Mouse (Mus musculus): Measurements from ENCODE around the gene Anapc15. TPM values are rescaled to one million over a fixed set of nuclear protein-coding genes. Genes with fewer than 3 reads are reported as not detected.
A peak's percentile ranks its signal among the peaks of the same experiment; 100 is the strongest.

Gene Anapc15
- polyA plus RNA-seq (2015; fragmentation: Nextera tagmentation; extraction: Ambion mirVana), result 80.4 and 84.6 TPM in 2 replicates

- Histone ChIP-seq H3K4me2 (no peak within 1 kb of the TSS), H3K9ac (no peak within 1 kb of the TSS), H3K27ac (no peak within 1 kb of the TSS), H3K4me1 (no peaks in the 10 kb centered on the region), H3K4me3 (no peak within 1 kb of the TSS), H3K9me3 (no peaks in the 10 kb centered on the region), H3K36me3 (no peaks in the 10 kb centered on the region), H3K27me3 (no peaks in the 10 kb centered on the region)
- no peak for ATAC-seq (ENCODE audit: borderline replicate concordance, extremely low read depth, low FRiP score, low TSS enrichment)
- 57% methylated on average over 3 of the region's 3 CpGs for WGBS
These were observed at the start of gene Anapc15 for GRCm38 (mm10) chr7:101863415-101863814. Gene Anapc15, plus strand, starts transcription at chr7:101863715.

- H3K9me3 ChIP-seq, result no peaks in the 10 kb centered on the region
- no peaks in the 10 kb centered on the region for H3K36me3 ChIP-seq
- peaks cover 57% of the 10 kb centered on the region for H3K27me3 ChIP-seq
- no peak within 1 kb of the TSS for H3K27ac ChIP-seq
- no peak within 1 kb of the TSS for H3K9ac ChIP-seq
- under 1% methylated on average over 45 of the region's 45 CpGs for WGBS
- peak within 1 kb of the TSS; percentile 29 for H3K4me3 ChIP-seq
- H3K4me1 ChIP-seq, result peaks cover 34% of the 10 kb centered on the region
- ATAC-seq (ENCODE audit: borderline replicate concordance, extremely low read depth, low FRiP score, low TSS enrichment), result no peak
- peak within 1 kb of the TSS; percentile 50 for H3K4me2 ChIP-seq
These were observed 45.6 kb upstream of the Anapc15 start, which contains the start of gene Phox2a for GRCm38 (mm10) chr7:101817861-101818401. Gene Phox2a, plus strand, starts transcription at chr7:101818313.

GRCm38 (mm10) chr7:101820295-101821030 is 43.1 kb upstream of the Anapc15 start:
- no peak overlapping the region for H3K27ac ChIP-seq
- ATAC-seq (ENCODE audit: borderline replicate concordance, extremely low read depth, low FRiP score, low TSS enrichment), result no peak
- no peak overlapping the region for H3K9ac ChIP-seq
- peaks cover 19% of the 10 kb centered on the region for H3K36me3 ChIP-seq
- H3K4me3 ChIP-seq, result peak overlapping the region; percentile 42
- peaks cover 56% of the 10 kb centered on the region for H3K27me3 ChIP-seq
- H3K4me1 ChIP-seq, result peaks cover 40% of the 10 kb centered on the region
- 4% methylated on average over 35 of the region's 35 CpGs for WGBS
- H3K4me2 ChIP-seq, result peak overlapping the region; percentile 88
- H3K9me3 ChIP-seq, result no peaks in the 10 kb centered on the region

- under 1% methylated on average over 67 of the region's 71 CpGs for WGBS
- Histone ChIP-seq H3K9me3 (no peaks in the 10 kb centered on the region), H3K4me1 (peaks cover 40% of the 10 kb centered on the region), H3K4me2 (peak overlapping the region; percentile 88), H3K36me3 (peaks cover 32% of the 10 kb centered on the region), H3K4me3 (peak overlapping the region; percentile 42), H3K27ac (peak overlapping the region; percentile 93), H3K27me3 (peaks cover 49% of the 10 kb centered on the region), H3K9ac (peak overlapping the region; percentile 47)
- peak; percentile 83 for ATAC-seq (ENCODE audit: borderline replicate concordance, extremely low read depth, low FRiP score, low TSS enrichment)
These were observed 41.7 kb upstream of the Anapc15 start for GRCm38 (mm10) chr7:101821571-101822501.

GRCm38 (mm10) chr7:101822836-101823757 is 40.4 kb upstream of the Anapc15 start:
- H3K4me3 ChIP-seq, result no peak overlapping the region
- 45% methylated on average over 32 of the region's 32 CpGs for WGBS
- ATAC-seq (ENCODE audit: borderline replicate concordance, extremely low read depth, low FRiP score, low TSS enrichment), result peak; percentile 8; the same call in 1 of the 2 replicates
- peak overlapping the region; percentile 88; the same call in 1 of the 2 replicates for H3K4me2 ChIP-seq
- no peaks in the 10 kb centered on the region for H3K9me3 ChIP-seq
- peaks cover 45% of the 10 kb centered on the region for H3K36me3 ChIP-seq
- peaks cover 36% of the 10 kb centered on the region for H3K27me3 ChIP-seq
- H3K4me1 ChIP-seq, result peaks cover 36% of the 10 kb centered on the region
- H3K9ac ChIP-seq, result no peak overlapping the region
- peak overlapping the region; percentile 93 for H3K27ac ChIP-seq

- Histone ChIP-seq H3K9me3 (no peaks in the 10 kb centered on the region), H3K4me3 (no peak overlapping the region), H3K9ac (no peak overlapping the region), H3K4me1 (peaks cover 31% of the 10 kb centered on the region), H3K4me2 (no peak overlapping the region), H3K36me3 (peaks cover 54% of the 10 kb centered on the region), H3K27ac (peak overlapping the region; percentile 30; the same call in 1 of the 2 replicates), H3K27me3 (peaks cover 27% of the 10 kb centered on the region)
- no peak for ATAC-seq (ENCODE audit: borderline replicate concordance, extremely low read depth, low FRiP score, low TSS enrichment)
- WGBS, result 79% methylated on average over 18 of the region's 18 CpGs
These were observed 39.5 kb upstream of the Anapc15 start for GRCm38 (mm10) chr7:101823758-101824630.

- peaks cover 85% of the 10 kb centered on the region for H3K36me3 ChIP-seq
- peaks cover 15% of the 10 kb centered on the region for H3K4me1 ChIP-seq
- 87% methylated on average over 3 of the region's 3 CpGs for WGBS
- H3K27me3 ChIP-seq, result no peaks in the 10 kb centered on the region
- no peak overlapping the region for H3K4me3 ChIP-seq
- H3K27ac ChIP-seq, result no peak overlapping the region
- no peak for ATAC-seq (ENCODE audit: borderline replicate concordance, extremely low read depth, low FRiP score, low TSS enrichment)
- no peak overlapping the region for H3K4me2 ChIP-seq
- no peak overlapping the region for H3K9ac ChIP-seq
- no peaks in the 10 kb centered on the region for H3K9me3 ChIP-seq
These were observed 33.1 kb upstream of the Anapc15 start for GRCm38 (mm10) chr7:101830373-101830772.

GRCm38 (mm10) chr7:101831437-101831836 is 32.1 kb upstream of the Anapc15 start:
- Histone ChIP-seq H3K27me3 (no peaks in the 10 kb centered on the region), H3K27ac (no peak overlapping the region), H3K36me3 (peaks cover 74% of the 10 kb centered on the region), H3K4me2 (no peak overlapping the region), H3K9ac (no peak overlapping the region), H3K4me1 (peaks cover 23% of the 10 kb centered on the region), H3K4me3 (no peak overlapping the region), H3K9me3 (no peaks in the 10 kb centered on the region)
- no peak for ATAC-seq (ENCODE audit: borderline replicate concordance, extremely low read depth, low FRiP score, low TSS enrichment)
- WGBS, result 93% methylated on average over 8 of the region's 8 CpGs

- no peak overlapping the region for H3K4me3 ChIP-seq
- no peaks in the 10 kb centered on the region for H3K27me3 ChIP-seq
- no peak overlapping the region for H3K27ac ChIP-seq
- H3K4me1 ChIP-seq, result peaks cover 23% of the 10 kb centered on the region
- H3K4me2 ChIP-seq, result no peak overlapping the region
- 85% methylated on average over 4 of the region's 4 CpGs for WGBS
- H3K9me3 ChIP-seq, result no peaks in the 10 kb centered on the region
- H3K9ac ChIP-seq, result no peak overlapping the region
- no peak for ATAC-seq (ENCODE audit: borderline replicate concordance, extremely low read depth, low FRiP score, low TSS enrichment)
- H3K36me3 ChIP-seq, result peaks cover 65% of the 10 kb centered on the region
These were observed 31.1 kb upstream of the Anapc15 start for GRCm38 (mm10) chr7:101832372-101832771.

- Histone ChIP-seq H3K27ac (no peak overlapping the region), H3K36me3 (peaks cover 55% of the 10 kb centered on the region), H3K4me1 (peaks cover 23% of the 10 kb centered on the region), H3K9me3 (no peaks in the 10 kb centered on the region), H3K27me3 (no peaks in the 10 kb centered on the region), H3K9ac (no peak overlapping the region), H3K4me2 (no peak overlapping the region), H3K4me3 (no peak overlapping the region)
- 64% methylated on average over 5 of the region's 5 CpGs for WGBS
- ATAC-seq (ENCODE audit: borderline replicate concordance, extremely low read depth, low FRiP score, low TSS enrichment), result no peak
These were observed 30.2 kb upstream of the Anapc15 start for GRCm38 (mm10) chr7:101833352-101833751.
